Mouse (Mus musculus): ENCODE results near the gene Twf1. TPM values are rescaled to one million over a fixed set of nuclear protein-coding genes. Genes with fewer than 3 reads are reported as not detected.

The Twf1 gene
- total RNA-seq, 2 experiments from 2014 or later, result 39.2 to 46.4 TPM

- H3K4me3 ChIP-seq, result no peak overlapping the region
- no peak for TF ChIP-seq CTCF (IDR thresholded peaks at IDR 0.05)
- DNase-seq (ENCODE audit: extremely low spot score in 1 of 2, low spot score in 2 of 2), result no peak
- intact Hi-C loops (cut with DNase I), result no loop called here
- no peak overlapping the region for H3K27ac ChIP-seq
Measured at GRCm38 (mm10) chr15:94539296-94539695, 50.4 kb downstream of the Twf1 start.

GRCm38 (mm10) chr15:94535521-94535920 is 54.2 kb downstream of the Twf1 start:
- Histone ChIP-seq H3K27ac (no peak overlapping the region), H3K4me3 (no peak overlapping the region)
- intact Hi-C loops (cut with DNase I), result no loop called here
- no peak for TF ChIP-seq CTCF (IDR thresholded peaks at IDR 0.05)
- DNase-seq (ENCODE audit: extremely low spot score in 1 of 2, low spot score in 2 of 2), result no peak

DNA sequence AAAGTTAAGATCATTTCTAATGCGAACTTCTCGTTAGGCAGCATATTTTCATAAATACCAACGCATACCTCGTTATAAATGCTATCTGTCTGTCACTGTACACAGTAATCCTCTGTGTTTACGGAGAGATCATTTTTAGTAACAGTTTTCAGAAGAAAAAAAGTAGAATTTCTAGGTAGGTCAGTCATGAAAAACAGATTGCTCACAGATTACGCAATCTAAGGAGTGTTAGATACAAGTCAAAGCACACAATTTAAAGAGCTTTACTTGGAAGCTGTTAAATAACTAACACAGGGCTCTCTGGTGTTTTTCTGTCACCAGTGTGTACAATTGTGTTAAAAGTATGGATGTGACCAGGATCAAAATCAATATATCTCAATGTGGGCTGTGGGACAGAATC is 56.7 kb downstream of the Twf1 start:
- intact Hi-C loops (cut with DNase I), result no loop called here
- no peak overlapping the region for H3K4me3 ChIP-seq
- TF ChIP-seq CTCF (IDR thresholded peaks at IDR 0.05), result no peak
- DNase-seq (ENCODE audit: extremely low spot score in 1 of 2, low spot score in 2 of 2), result no peak
- no peak overlapping the region for H3K27ac ChIP-seq

DNA sequence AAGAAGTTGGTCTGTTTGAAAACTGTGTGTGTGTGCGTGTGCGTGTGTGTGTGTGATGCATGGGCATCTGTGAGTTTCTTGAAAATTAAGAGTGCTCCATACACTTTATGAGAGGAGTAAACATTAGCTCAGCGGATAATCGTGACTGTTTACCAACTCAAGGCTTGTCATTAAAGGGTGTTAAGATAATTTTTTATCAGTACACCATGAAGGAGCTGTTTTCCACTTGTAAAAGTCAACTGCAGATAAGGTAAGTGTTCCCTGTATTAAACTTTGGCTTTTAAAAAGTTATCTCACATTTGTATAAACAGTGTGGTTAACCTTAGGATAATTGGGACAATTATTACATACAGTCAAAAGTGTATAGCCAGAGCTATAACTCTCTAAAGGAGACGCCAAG is 57.4 kb downstream of the Twf1 start:
- H3K4me3 ChIP-seq, result no peak overlapping the region
- DNase-seq (ENCODE audit: extremely low spot score in 1 of 2, low spot score in 2 of 2), result no peak
- intact Hi-C loops (cut with DNase I), result no loop called here
- TF ChIP-seq CTCF (IDR thresholded peaks at IDR 0.05), result no peak
- H3K27ac ChIP-seq, result no peak overlapping the region

DNA sequence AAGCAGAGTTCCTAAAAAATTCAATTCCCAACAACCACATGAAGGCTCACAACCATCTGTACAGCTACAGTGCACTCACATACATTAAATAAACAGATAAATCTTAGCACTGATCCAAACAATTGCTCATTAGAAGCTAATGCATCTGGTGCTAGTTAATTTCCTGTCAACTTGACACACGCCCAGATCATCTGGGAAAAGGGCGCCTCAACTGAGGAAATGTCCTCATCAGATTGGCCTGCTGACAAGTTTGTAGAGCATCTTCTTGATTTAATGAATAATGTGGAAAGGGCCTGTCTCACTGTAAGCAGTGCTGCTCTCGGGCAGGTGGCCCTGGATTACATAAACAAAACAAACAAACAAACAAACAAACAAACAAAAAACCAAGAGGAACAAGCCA is 59.2 kb downstream of the Twf1 start:
- DNase-seq (ENCODE audit: extremely low spot score in 1 of 2, low spot score in 2 of 2), result no peak
- no peak overlapping the region for H3K27ac ChIP-seq
- intact Hi-C loops (cut with DNase I), result no loop called here
- no peak for TF ChIP-seq CTCF (IDR thresholded peaks at IDR 0.05)
- no peak overlapping the region for H3K4me3 ChIP-seq

Other genes with a start within 250 kb of the Twf1 start
- gene Adamts20, start 124.5 kb downstream of the Twf1 start, total RNA-seq (2021), result 1 to 10 TPM; 7.4 to 8.4 TPM
- gene Pus7l, start 46.3 kb downstream of the Twf1 start, total RNA-seq (2021), result 1 to 10 TPM; 3.0 to 3.1 TPM
- 1 to 10 TPM; 1.5 to 1.6 TPM for gene Irak4, start 46.2 kb downstream of the Twf1 start, total RNA-seq (2021)
- 1 to 10 TPM; 6.1 to 6.5 TPM for gene Tmem117, start 39.3 kb upstream of the Twf1 start, total RNA-seq (2021)